Comparison of ENCODE assay signal across 16 mouse cellular contexts in genomic region chr5:36918016-36918415, GRCm38 (mm10). TPM values are rescaled to one million over a fixed set of nuclear protein-coding genes. Genes with fewer than 3 reads are reported as not detected.
"Had no signal": no experiment of that assay in that cellular context is flagged by ENCODE, and none has a peak within 500 bp of the region (broad histone marks: within the 10 kb centered on the region; RNA-seq: fewer than 3 reads in every experiment).

No protein-coding gene starts in this region.

- H3K27ac ChIP-seq: limb, embryonic 10.5 days; liver, embryonic 15.5 days; macrophage; midbrain, embryonic 13.5 days; neural tube, embryonic 12.5 days; stomach, embryonic 15.5 days had no signal

- H3K27me3 ChIP-seq: liver, embryonic 15.5 days; midbrain, embryonic 13.5 days; neural tube, embryonic 12.5 days; stomach, embryonic 15.5 days had no signal

- H3K9me3 ChIP-seq: limb, embryonic 10.5 days; liver, embryonic 15.5 days; midbrain, embryonic 13.5 days; neural tube, embryonic 12.5 days; stomach, embryonic 15.5 days had no signal

- H3K4me1 ChIP-seq: liver, embryonic 15.5 days; stomach, embryonic 15.5 days had no signal

- H3K36me3 ChIP-seq: limb, embryonic 10.5 days; liver, embryonic 15.5 days; midbrain, embryonic 13.5 days; neural tube, embryonic 12.5 days; stomach, embryonic 15.5 days had no signal

- DNase-seq: kidney, adult 8-10 months; kidney, postnatal 25 days; lung, postnatal 14 days; right cerebral cortex, postnatal 14 days; thymus, adult 2 months; thymus, postnatal 25 days had no signal

- H3K4me3 ChIP-seq: limb, embryonic 10.5 days; liver, embryonic 15.5 days; midbrain, embryonic 13.5 days; myocyte; neural tube, embryonic 12.5 days; stomach, embryonic 15.5 days had no signal

- ATAC-seq: midbrain, embryonic 13.5 days had no signal

- H3K9ac ChIP-seq: liver, embryonic 15.5 days; lung, embryonic 14.5 days; midbrain, embryonic 13.5 days; neural tube, embryonic 12.5 days; stomach, embryonic 15.5 days had no signal

- H3K4me2 ChIP-seq: liver, embryonic 11.5 days; liver, embryonic 15.5 days; lung, embryonic 14.5 days; midbrain, embryonic 13.5 days; neural tube, embryonic 12.5 days; stomach, embryonic 15.5 days had no signal

RNA-seq across cellular contexts. Expression of gene Ppp2r2c, which starts 49.7 kb away (rescaled TPM):
- polyA plus RNA-seq: kidney, embryonic 16.5 days; liver, embryonic 15.5 days; macrophage had no signal
